Mouse (Mus musculus): ENCODE measurements at regions not wholly inside any gene's neighbourhood (a gene's known extent, or its start where the extent isn't known, plus 50 kb on each side); places are given as distances from the start of the nearest gene placed in this dataset.

DNA sequence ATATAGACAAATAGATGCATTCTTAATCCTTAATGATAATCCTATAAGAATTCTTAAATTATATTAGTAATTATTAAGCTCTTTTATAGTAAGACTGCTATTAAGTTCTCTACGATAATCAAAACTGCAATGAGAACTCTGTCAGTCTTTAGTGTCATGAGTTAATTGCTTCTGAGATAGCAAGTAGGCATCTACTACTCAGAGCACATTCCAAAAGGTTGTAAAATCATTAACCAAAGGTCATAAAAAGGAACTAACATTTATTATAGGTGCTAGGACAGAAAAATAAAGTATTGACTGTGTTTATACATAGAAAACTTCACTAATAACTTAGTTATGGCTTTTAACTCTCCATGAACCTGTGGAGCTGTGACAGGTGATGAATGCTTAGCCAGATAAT, 84.1 kb upstream of the Gm6657 start:
- WGBS, result 94% methylated on average over 1 of the region's 1 CpGs
- Histone ChIP-seq H3K4me3 (replicated peaks; ENCODE audit: extremely low read depth, low read depth, low read length) (no peak overlapping the region), H3K4me1 (ENCODE audit: control insufficient read depth, insufficient read depth, low read length) (no peaks in the 10 kb centered on the region)
- DNase-seq, result no peak
- no peak for TF ChIP-seq POLR2A (IDR thresholded peaks at IDR 0.05; ENCODE audit: borderline replicate concordance, extremely low read depth, low read depth, low read length)
- no peak for TF ChIP-seq CTCF (IDR thresholded peaks at IDR 0.05; ENCODE audit: insufficient read depth, low read length)

DNA sequence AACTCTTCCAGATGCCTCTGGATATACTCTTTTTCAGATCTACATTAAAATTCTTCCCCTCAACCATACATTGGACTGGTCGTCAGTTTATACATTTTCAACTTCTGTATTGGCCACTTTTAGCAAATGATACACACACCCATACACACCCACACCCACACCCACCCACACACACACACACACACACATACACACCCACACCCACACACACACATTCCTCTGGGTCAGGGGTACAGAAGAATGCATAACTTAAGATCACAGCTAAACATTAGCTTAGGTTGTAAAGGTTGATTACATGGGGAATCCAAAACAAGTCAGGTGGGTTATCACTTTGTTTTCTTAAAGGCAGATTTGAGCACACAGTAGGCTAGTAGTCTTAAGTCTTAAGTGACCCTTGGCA, 75.9 kb upstream of the Gm6657 start:
- TF ChIP-seq POLR2A (IDR thresholded peaks at IDR 0.05; ENCODE audit: borderline replicate concordance, extremely low read depth, low read depth, low read length), result no peak
- no peak for TF ChIP-seq CTCF (IDR thresholded peaks at IDR 0.05; ENCODE audit: insufficient read depth, low read length)
- Histone ChIP-seq H3K4me3 (replicated peaks; ENCODE audit: extremely low read depth, low read depth, low read length) (no peak overlapping the region), H3K4me1 (ENCODE audit: control insufficient read depth, insufficient read depth, low read length) (no peaks in the 10 kb centered on the region)
- WGBS, result 67% methylated on average over 1 of the region's 1 CpGs
- DNase-seq, result no peak

DNA sequence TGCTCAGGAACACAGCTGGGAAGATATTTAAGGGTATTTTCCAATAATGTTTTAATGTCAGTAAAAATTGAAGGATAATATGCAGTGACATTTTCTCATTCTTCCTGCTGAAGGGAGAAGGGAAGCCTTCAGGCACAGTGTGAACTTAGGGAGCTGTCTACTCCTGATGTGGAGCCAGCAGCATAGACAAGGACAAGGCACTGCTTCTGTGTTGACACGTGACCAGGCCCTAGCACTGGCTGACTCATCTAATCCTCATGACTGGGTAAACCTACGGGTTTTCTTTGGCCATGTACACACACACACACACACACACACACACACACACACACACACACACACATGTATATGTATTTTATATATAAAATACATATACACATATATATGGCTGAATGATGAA, 74.8 kb upstream of the Gm6657 start:
- no peak for TF ChIP-seq CTCF (IDR thresholded peaks at IDR 0.05; ENCODE audit: insufficient read depth, low read length)
- no peak for TF ChIP-seq POLR2A (IDR thresholded peaks at IDR 0.05; ENCODE audit: borderline replicate concordance, extremely low read depth, low read depth, low read length)
- Histone ChIP-seq H3K4me3 (replicated peaks; ENCODE audit: extremely low read depth, low read depth, low read length) (no peak overlapping the region), H3K4me1 (ENCODE audit: control insufficient read depth, insufficient read depth, low read length) (no peaks in the 10 kb centered on the region)
- DNase-seq, result no peak
- whole genome bisulfite sequencing, result 69% methylated on average over 2 of the region's 2 CpGs

DNA sequence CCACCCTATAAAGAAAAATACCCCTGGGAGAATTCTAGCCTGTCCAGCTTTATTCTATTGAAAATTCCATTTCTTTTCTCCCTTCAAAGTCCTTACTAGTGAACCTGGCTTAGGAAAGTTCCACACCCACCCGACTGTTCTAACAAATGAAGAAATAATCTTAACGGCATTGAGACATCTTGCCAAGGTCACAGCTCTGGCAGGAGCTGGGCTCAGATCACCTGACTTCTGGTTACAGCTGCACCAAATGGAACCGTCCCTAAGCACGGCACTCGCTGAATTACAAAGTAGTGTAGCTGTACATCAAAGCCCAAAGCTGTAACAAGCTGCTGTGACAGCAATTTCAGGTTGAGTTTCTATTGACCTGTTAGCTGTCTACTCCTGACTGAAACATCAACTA, 74.2 kb upstream of the Gm6657 start:
- no peak for DNase-seq
- 55% methylated on average over 5 of the region's 5 CpGs for WGBS
- TF ChIP-seq POLR2A (IDR thresholded peaks at IDR 0.05; ENCODE audit: borderline replicate concordance, extremely low read depth, low read depth, low read length) (no peak), CTCF (IDR thresholded peaks at IDR 0.05; ENCODE audit: insufficient read depth, low read length) (no peak)
- Histone ChIP-seq H3K4me1 (ENCODE audit: control insufficient read depth, insufficient read depth, low read length) (no peaks in the 10 kb centered on the region), H3K4me3 (replicated peaks; ENCODE audit: extremely low read depth, low read depth, low read length) (no peak overlapping the region)

DNA sequence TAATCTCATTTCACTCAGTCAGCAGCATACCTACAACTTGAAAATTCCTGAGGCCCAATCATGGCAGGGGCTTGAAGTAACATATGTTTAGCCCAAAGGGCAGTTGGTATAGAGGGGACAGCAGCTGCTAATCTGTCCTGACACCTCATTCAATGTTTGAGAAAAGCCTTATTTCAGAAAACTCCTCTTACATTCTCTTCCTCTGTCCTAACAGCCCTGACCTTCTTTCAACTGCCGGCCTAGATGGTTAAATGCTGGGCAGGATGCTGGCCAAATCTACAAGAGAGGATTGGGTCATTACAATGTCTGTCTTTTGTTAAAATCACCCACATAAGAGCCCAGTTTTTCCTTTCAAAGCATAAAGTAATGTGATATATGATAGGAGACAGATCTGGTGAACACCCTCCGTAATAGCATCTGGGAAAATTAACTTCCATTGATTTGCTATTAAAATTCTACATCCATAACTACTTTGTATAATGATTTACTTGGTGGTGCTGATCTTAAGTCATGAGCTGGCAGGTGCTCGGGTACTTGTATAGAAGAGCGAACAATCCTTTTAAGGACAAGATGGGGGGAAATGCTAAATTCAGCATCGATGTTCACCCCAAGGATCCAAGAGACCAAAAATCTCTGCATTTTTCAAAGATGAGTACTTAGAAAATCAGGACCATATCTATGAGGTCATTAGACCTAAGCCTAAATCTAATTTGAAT, 64.8 kb upstream of the Gm6657 start:
- DNase-seq, result no peak
- no peak for TF ChIP-seq POLR2A (IDR thresholded peaks at IDR 0.05; ENCODE audit: borderline replicate concordance, extremely low read depth, low read depth, low read length)
- no peak for TF ChIP-seq CTCF (IDR thresholded peaks at IDR 0.05; ENCODE audit: insufficient read depth, low read length)
- Histone ChIP-seq H3K4me3 (replicated peaks; ENCODE audit: extremely low read depth, low read depth, low read length) (no peak overlapping the region), H3K4me1 (ENCODE audit: control insufficient read depth, insufficient read depth, low read length) (no peaks in the 10 kb centered on the region)
- WGBS, result 73% methylated on average over 5 of the region's 5 CpGs

DNA sequence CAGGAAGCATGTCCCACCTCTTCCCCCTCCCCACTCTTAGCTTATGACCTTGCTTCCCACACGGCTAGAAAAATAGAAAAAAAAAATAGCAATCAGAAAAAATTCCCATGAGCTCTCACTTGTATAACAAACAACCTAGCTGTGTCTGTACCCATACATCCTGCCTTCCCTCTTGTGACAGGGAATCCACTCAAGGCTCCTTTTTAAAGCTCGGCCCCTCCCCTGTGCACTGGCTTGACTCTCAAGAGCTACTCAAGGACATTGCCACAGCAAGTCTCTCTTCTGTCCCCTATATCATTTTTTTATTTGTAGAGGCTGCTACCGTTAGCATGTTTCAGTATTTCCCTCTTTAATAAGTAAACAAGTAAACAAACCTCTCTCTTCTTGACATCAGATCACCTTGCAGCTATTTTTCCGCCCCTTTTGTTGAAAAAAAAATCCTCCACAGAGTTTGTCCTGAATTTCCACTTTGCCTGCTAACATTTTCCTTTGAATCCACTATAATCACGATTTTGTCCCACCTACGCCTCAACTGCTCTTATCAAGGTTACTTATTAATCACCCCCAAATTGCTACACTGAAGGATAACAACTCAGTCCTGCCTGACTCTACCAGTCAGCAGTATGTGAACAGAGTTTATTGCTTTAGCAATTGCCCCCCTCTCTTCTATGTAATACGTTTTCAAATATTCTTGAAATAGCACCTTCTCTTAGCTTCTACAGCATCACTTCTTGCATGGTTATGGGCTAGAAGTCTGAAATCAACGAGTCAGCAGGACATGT, 61.8 kb upstream of the Gm6657 start:
- WGBS, result 41% methylated on average over 8 of the region's 8 CpGs
- H3K4me1 ChIP-seq (ENCODE audit: control insufficient read depth, insufficient read depth, low read length), result no peaks in the 10 kb centered on the region
- no peak overlapping the region for H3K4me3 ChIP-seq (replicated peaks; ENCODE audit: extremely low read depth, low read depth, low read length)
- TF ChIP-seq POLR2A (IDR thresholded peaks at IDR 0.05; ENCODE audit: borderline replicate concordance, extremely low read depth, low read depth, low read length) (no peak), CTCF (IDR thresholded peaks at IDR 0.05; ENCODE audit: insufficient read depth, low read length) (no peak)
- no peak for DNase-seq

DNA sequence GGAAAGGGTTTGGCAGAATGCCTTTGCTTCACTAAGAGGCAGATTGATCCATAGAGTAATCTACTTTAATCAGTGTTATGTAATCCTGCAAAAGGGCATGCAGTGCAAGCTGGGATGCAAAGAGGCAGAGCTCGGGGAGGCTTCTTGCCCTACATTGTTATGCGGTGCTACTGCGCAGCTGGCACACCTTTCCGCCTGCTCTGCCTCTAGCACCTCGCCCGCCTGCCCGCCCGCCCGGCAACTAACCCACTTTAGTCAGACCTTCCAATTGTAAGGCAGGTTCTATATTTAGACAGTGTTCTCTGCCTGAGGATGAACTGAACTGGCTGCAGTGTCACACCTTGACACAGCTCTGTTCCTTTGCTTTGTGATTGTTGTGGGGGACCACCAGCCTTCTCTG, 60.7 kb upstream of the Gm6657 start:
- H3K4me1 ChIP-seq (ENCODE audit: control insufficient read depth, insufficient read depth, low read length), result no peaks in the 10 kb centered on the region
- no peak for TF ChIP-seq CTCF (IDR thresholded peaks at IDR 0.05; ENCODE audit: insufficient read depth, low read length)
- no peak for TF ChIP-seq POLR2A (IDR thresholded peaks at IDR 0.05; ENCODE audit: borderline replicate concordance, extremely low read depth, low read depth, low read length)
- no peak overlapping the region for H3K4me3 ChIP-seq (replicated peaks; ENCODE audit: extremely low read depth, low read depth, low read length)
- DNase-seq, result no peak
- 84% methylated on average over 9 of the region's 9 CpGs for WGBS

DNA sequence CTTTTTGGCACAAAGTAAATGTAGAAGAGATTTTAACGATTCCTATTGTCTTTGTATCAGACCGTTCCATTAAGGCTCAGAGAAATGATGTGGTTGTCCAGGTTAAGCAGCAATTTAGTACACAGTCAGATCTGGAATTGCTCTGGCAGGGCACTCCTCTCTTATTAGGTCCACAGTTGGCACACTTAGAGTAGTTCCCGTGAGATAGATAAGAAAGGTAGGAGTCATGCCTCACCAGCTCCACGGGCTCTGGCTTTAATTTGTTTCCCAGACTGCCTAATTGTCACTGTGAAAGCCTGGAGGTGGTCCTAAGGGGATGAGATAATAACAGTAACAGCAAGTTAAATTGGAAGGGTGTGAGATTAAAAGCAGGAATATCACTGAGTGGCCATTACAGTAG, 60.1 kb upstream of the Gm6657 start:
- no peak for DNase-seq

DNA sequence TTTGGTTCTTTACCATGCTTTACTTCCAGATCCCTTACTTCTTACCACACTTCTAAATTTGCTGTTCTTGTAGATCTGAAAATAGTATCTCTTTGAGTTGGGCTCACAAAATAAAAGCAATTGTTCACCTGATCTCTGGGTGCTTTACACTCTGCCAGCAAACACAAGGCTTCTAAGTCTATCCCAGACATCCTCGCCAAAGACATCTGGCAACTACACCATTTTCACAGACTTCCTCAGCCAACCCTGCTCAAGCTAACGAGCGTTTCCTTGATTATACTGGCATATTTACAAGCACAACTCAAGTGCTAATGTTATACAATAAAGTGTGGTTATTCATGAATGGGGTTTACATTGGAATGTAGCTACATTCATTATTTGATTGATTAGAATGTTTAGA, 56.8 kb upstream of the Gm6657 start:
- no peak for DNase-seq
- no peak for TF ChIP-seq POLR2A (IDR thresholded peaks at IDR 0.05; ENCODE audit: borderline replicate concordance, extremely low read depth, low read depth, low read length)
- TF ChIP-seq CTCF (IDR thresholded peaks at IDR 0.05; ENCODE audit: insufficient read depth, low read length), result no peak
- WGBS, result 52% methylated on average over 3 of the region's 3 CpGs
- no peak overlapping the region for H3K4me3 ChIP-seq (replicated peaks; ENCODE audit: extremely low read depth, low read depth, low read length)
- H3K4me1 ChIP-seq (ENCODE audit: control insufficient read depth, insufficient read depth, low read length), result no peaks in the 10 kb centered on the region

More for the DNA sequence above, 60.1 kb upstream of the Gm6657 start:
- WGBS, result 58% methylated on average over 4 of the region's 4 CpGs
- H3K4me1 ChIP-seq (ENCODE audit: control insufficient read depth, insufficient read depth, low read length), result no peaks in the 10 kb centered on the region
- no peak overlapping the region for H3K4me3 ChIP-seq (replicated peaks; ENCODE audit: extremely low read depth, low read depth, low read length)
- TF ChIP-seq CTCF (IDR thresholded peaks at IDR 0.05; ENCODE audit: insufficient read depth, low read length), result no peak
- no peak for TF ChIP-seq POLR2A (IDR thresholded peaks at IDR 0.05; ENCODE audit: borderline replicate concordance, extremely low read depth, low read depth, low read length)

DNA sequence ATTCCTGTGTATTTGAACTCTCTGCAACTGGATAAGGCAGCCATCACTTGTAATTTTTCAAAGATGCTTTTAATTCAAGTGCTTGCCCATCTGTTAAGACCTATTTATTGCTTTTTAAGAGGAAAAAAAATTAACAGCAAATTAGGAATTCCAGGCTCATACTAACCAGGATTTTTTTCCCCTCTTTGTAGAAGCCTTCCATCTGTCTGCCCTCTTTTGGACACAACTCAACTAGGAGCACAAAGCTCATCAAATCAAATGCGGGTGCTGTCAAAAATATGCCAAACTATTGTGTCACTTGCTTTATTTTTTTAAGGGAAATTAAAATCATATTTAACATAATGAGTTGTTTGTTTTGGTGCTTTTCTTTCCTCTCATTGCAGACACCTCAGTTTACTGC, 55.6 kb upstream of the Gm6657 start:
- 86% methylated on average over 1 of the region's 1 CpGs for WGBS
- no peak overlapping the region for H3K4me3 ChIP-seq (replicated peaks; ENCODE audit: extremely low read depth, low read depth, low read length)
- DNase-seq, result no peak
- TF ChIP-seq POLR2A (IDR thresholded peaks at IDR 0.05; ENCODE audit: borderline replicate concordance, extremely low read depth, low read depth, low read length), result no peak
- no peaks in the 10 kb centered on the region for H3K4me1 ChIP-seq (ENCODE audit: control insufficient read depth, insufficient read depth, low read length)

Measured in lung, adult 2 months (tissue).